Mouse (Mus musculus): Measurements from ENCODE around the gene Grsf1. TPM values are rescaled to one million over a fixed set of nuclear protein-coding genes. Genes with fewer than 3 reads are reported as not detected.

The Grsf1 gene
- total RNA-seq, 2 experiments from 2014 or later: 115 to 129 TPM

DNA sequence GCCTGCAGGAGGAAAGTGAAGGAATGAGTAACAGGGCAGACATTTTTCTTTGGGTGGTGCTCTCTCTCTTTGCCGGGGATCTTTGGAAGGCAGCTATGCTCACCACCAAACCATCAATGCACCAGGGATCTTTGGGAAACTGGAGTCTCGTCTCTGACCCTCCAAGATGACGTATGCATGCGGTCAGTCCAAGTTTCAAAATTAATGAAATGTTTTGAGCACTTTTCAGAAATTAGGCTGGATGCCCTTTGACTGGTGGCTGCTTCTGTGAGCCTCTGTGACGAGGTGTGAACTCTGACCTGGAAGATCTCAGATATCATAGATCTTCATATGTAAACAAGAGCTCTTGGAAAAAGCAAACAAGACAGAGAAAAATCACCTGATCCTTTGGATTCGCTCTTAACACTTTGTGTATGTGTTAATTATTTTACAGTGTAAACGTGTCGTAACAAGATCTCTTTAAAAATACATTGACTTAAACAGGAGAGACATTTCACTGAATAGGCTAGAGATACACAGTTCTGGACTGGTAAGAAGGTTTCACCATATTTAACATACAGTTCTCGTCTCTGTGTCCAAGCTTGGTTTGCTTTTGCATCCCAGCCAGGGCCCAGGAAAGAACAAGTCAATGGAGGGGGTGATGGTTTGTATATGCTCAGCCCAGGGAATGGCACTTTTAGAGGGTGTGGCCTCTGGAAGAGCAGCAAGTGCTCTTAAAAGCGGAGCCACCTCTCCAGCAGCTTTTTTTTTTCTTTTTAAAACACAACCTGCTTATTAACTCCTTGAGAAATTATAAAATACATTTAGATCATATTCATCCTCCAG is 14.9 kb upstream of the Grsf1 start:
- no peak for DNase-seq
- intact Hi-C loops (cut with DNase I): no loop called here

- intact Hi-C loops (cut with DNase I): loop anchor here (2.0 to 10.0 kb wide), 2 partner anchors 75 to 195 kb away; partner anchors contain the start of genes Dck and Slc4a4
Measured at GRCm38 (mm10) chr5:88689279-88689938, 13.4 kb upstream of the Grsf1 start.

DNA sequence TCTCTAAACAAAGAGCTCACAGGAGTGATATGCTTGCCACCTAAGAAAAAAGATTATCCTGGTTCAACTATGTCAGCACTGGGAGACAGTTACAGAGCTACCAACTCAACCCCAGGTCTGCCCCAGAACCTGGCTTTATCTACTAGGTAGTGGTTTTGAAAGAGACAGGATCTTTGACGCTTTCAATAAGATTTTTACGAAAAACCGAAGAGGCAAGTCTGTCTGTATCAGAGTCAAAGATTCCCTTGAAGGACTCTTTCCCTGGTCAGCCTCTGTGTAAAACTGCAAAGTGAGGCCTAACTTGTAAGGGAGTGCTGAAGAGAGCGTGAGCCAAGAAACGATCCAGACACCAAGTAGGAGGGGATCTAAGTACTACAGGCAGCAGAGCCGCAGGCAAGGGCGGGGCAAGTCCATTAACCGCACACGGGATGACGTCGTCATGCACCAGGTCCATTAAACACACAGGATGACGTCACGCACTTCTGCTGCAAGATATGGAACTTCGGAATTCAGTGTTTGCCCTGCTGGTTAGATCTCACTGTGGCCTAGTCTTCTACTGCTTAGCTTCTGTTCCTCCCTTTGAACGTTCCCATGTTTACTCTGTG is 12.7 kb upstream of the Grsf1 start:
- intact Hi-C loops (cut with DNase I): loop anchor here (2.0 to 10.0 kb wide), 2 partner anchors 76 to 196 kb away; partner anchors contain the start of genes Dck and Slc4a4
- no peak for DNase-seq

More at GRCm38 (mm10) chr5:88689279-88689938, 13.4 kb upstream of the Grsf1 start:
- DNase-seq: no peak

DNA sequence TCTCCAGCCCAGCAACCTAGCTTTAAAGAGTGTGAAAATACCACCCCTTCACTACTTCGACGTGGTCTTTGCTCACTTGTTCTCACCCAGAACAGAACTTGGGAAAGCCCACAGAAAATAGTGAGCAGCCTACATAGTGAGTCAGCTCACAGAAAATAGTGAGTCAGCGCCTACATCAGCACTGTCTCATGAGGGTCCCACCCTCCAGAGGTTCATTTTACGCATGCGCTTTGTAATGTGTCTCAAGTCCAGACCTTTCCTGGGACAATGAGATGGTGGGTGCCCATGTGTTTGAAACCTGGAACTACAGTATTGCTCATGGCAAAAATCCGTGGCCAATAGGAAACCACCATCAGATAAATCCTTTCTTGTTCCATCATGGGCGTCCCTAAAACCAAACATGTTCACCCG is 12.0 kb upstream of the Grsf1 start:
- intact Hi-C loops (cut with DNase I): loop anchor here (2.0 to 10.0 kb wide), 2 partner anchors 77 to 197 kb away; partner anchors contain the start of genes Dck and Slc4a4

DNA sequence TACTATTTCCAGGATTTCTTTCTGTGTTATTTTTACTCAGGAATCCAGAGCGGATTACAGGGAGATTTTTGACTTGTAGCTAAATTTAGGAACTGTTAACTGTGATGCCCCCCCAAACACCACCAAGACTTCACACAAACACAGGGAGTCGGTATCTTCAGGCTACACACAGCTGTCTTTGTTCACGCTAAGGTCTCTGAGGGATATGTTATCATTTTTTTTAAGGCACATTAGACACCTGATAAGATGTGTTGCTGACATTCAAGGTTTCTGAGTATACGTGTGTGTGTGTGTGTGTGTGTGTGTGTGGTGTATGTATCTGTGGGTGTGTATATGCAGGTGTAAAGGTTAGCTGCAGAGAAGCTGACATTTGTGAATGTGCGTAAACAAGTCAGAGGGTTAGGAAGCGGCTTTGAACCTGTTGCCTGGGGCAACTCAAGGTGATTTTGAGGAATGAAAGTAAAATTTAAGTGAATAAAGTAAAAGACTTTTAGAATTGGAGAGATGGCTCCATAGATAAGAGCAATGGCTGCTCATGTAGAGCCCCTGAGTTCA is 9.9 kb upstream of the Grsf1 start:
- intact Hi-C loops (cut with DNase I): loop anchor here (10.0 kb wide), 1 partner anchor 199 kb away; the partner anchor contains the start of gene Slc4a4
- no peak for DNase-seq

More for the DNA sequence above, 12.0 kb upstream of the Grsf1 start:
- DNase-seq: no peak

- DNase-seq: no peak
- intact Hi-C loops (cut with DNase I): loop anchor here (10.0 kb wide), 1 partner anchor 199 kb away; the partner anchor contains the start of gene Slc4a4
Measured at GRCm38 (mm10) chr5:88685306-88685705, 9.3 kb upstream of the Grsf1 start.

DNA sequence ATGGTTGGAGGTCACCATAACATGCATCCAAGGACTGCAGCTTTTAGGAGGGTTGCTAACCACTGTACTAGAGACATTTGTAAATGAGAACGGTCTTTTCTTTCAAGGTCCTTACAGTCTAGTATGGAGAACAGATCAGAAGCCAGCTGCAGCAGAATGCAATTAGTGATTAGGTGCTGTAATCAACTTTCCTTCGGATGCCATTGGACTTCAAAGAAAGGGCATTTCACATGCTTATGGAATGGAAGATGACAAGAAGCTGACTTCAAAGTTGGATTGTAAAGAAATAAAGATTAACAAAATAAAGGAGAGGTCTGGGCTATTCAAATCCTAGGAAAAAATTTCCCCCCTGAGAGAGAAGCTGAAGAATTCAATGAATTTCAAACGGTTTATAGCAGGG is 8.3 kb upstream of the Grsf1 start:
- intact Hi-C loops (cut with DNase I): loop anchor here (10.0 kb wide), 1 partner anchor 201 kb away; the partner anchor contains the start of gene Slc4a4
- DNase-seq: no peak

DNA sequence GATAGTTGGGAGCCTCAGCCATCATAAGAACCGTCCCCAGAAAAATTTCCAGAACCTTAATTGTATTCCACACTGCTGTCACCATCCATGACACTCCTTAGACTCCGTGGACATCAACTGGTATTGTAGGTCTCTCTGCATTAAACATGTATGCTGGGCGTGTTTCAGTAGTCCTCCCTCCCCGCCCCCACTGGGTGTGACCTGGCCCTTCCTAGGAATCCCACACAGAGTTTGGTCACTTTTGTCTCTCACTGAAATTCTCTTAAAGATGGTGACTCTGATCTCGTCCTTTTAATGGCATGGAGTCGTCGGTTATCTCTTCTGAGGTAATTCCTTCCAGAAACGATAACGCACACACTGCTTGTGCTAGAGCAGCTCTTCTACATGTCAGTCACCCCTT is 7.7 kb upstream of the Grsf1 start:
- no peak for DNase-seq
- intact Hi-C loops (cut with DNase I): loop anchor here (10.0 kb wide), 1 partner anchor 201 kb away; the partner anchor contains the start of gene Slc4a4

- intact Hi-C loops (cut with DNase I): loop anchor here (10.0 kb wide), 1 partner anchor 204 kb away; the partner anchor contains the start of gene Slc4a4
- DNase-seq: no peak
Measured at GRCm38 (mm10) chr5:88680567-88680966, 4.6 kb upstream of the Grsf1 start.

DNA sequence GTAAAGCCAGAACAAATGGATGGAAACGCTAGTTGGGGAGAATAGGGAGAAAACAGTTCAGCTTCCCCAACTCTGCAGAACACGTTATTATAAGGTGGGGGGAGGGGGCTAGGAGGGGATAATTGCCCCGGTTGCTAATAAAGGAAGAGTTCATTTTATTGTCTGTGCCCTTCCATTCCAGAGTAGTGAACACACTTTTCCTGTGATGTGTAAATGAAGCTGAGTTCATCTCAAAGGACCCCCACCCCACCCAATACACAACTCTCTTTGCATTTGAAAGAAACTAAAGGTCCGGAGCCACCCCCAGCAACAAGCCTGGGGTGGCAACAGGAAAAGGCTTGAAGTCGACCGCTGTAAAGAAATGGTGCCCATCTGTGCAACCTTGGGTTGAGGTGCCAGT is 3.4 kb upstream of the Grsf1 start:
- intact Hi-C loops (cut with DNase I): loop anchor here (5.0 kb wide), 2 partner anchors 43 to 117 kb away; partner anchors contain the start of gene Mob1b
- no peak for DNase-seq

GRCm38 (mm10) chr5:88678929-88679328 is 3.0 kb upstream of the Grsf1 start:
- no peak for DNase-seq
- intact Hi-C loops (cut with DNase I): loop anchor here (5.0 kb wide), 2 partner anchors 43 to 117 kb away; partner anchors contain the start of gene Mob1b

DNA sequence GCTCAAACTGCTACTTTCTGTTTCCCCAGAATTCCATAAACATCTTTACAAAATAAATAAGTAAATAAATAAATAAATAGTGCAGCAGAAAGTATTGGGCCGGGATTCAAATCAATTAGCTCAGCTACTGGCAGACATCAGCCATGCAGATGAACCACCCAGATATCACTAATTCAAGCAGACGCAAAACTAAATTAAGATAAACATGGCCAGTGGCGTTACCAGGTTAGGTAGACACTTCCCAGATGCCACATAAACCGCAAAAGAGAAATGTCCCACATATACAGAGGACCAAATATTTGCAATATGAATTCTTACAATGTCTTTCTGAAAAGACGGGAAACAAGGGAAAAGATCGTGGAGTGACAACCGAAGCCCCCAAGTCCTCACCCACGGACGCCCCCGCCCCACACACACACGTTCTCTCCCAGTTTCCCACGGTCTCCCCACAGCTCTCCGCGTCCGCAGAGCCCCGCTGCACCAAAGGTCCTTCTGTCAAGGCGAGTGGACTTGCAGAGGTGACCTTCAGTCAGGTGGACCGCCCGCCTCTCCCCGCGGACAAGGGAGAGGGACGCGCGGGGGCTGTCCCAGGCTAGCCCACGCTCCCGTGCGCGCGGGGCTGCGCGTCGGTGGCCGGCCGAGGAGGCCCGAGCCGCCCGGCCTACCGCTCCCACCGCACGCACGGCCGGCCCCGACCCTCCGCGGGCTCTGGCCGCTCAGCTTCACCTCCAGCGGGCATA is 1.1 kb downstream of the Grsf1 start:
- intact Hi-C loops (cut with DNase I): loop anchor here (5.0 kb wide), 2 partner anchors 47 to 113 kb away; partner anchors contain the start of gene Mob1b
- DNase-seq: peak in 1 of 2 experiments; percentile 7

DNA sequence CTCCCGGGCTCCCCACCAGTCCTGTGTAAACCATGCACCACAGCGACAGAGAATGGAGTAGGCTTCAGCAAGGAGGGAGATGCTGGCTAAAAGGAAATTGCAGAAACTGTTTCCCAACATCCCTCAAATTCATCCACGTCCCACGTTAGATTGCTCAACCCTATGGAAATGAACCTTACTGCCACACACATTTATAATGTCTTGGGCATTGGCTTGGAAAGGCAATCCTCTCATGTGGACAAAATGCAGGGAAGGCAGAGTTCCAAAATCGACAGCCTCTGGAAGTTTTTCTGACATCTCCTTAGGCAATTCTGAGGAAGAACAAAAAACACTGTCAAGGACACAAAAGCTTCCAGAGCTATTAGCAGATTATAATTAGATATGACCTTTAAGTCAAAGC is 12.1 kb downstream of the Grsf1 start:
- intact Hi-C loops (cut with DNase I): no loop called here
- DNase-seq: no peak

DNA sequence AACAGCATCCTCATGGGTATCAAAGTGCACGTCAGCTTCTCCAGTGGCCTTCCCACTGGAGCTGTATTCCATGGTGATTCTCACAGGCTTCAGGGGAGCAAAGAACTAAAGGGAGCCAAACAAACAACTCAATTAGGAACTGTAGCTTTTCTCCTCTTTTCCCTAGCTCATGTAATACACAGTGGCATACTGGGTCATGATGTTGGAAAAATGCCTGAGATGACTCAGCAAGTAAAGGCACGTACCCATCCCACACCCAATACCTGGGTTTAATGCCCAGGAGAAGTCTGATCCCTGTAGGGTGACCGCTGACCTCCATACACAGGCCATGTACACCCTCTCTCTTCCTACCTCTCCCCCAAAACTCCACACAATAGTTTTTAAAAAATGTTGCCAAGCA is 12.8 kb downstream of the Grsf1 start:
- intact Hi-C loops (cut with DNase I): no loop called here
- DNase-seq: no peak

DNA sequence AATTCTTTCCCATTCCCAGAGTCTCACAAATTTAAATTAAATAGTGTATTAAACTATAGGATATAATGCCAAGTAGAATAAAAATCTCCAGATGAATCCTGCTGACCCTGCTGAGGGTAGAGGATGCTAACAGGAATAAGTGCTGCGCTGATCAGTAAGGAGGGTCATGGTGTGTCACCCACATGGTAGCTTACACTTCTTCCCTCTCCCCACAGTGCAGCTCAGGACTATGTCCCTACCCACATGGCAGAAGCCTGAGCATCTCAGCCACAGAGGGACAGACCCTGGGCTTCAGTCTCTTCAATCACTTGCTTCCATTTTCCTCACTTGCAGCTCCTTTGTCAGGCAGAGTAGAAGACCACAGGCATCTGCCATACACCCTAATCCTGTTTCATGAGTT is 18.1 kb downstream of the Grsf1 start:
- intact Hi-C loops (cut with DNase I): no loop called here

DNA sequence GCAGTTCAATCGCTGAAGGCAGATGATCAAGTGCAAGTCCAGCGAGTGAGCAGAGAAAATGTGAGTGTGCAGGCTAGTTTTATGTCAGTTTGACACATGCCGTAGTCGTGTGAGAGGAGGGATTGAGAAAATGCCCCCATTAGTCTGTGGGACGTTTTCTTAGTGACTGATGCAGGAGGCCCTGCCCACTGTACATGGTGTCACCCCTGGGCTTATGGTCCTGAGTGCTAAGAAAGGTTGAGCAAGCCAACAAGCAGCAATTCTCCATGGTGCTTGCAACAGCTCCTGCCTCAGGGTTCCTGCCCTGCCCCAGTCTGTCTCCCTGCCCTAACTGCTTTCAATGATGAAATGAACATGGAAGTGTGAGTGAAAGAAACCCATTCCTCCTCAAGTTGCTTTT is 23.4 kb downstream of the Grsf1 start:
- intact Hi-C loops (cut with DNase I): no loop called here
- DNase-seq: no peak

More for the DNA sequence above, 18.1 kb downstream of the Grsf1 start:
- no peak for DNase-seq

DNA sequence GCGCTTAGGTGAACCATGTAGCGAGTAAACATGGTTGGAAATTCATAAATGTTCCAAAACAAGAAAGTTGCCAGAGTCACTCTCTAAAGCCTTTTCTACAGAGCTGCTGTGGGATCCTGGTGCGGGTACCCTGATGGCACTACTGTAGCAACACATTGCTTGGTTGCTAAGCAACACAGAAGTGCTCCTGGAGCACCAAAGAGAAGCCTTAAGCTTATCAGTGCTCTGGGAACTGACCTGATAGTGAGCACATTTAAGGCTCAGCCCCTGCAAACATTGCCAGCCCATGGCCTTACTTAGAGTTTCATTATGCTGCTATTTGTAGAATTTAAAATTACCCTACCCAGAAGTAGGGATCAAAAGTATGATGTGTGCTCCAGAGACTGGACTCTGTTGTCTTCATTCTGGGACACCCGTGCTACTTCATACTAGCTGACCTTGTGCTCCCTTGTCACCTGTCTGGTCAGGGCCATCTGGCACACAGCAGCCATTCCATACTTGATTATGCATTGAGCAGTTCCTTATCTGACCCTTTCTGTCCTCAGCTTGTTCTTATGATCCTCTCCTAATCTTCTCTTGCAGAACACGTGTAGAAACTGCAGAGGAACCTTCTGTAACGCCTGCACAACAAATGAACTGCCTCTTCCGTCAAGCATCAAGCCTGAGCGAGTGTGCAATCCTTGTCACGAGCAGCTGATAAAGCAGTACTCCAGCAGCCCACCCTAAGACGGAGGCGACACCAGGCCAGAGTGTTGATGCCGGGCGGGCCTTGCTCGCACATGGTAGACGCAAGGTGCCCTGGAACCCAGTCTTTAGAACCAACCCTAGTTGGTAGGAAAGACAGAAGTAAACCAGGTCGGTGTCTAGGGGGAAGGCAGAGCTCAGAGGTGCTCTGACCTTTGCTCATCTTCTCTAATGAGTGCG is 26.5 kb downstream of the Grsf1 start:
- no peak for DNase-seq
- intact Hi-C loops (cut with DNase I): no loop called here

DNA sequence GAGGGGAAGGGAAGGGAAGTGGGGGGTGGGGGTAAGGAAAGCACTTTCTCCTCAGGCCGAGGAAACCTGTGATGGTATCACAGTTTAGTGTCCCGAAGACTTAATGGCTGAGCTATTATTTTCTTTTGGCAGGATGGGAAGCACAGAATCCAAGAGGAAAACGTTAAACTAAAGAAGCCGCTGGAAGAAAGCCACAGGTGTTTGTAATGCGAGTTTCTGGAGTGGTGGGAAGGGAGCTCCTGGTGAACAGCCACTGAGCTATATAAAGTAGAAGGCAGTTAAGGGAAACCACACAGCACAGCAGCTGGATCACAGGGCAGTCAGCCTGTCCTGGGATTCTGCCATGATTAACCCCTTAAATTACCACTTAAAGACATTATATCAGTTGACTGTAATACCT is 30.6 kb downstream of the Grsf1 start:
- DNase-seq: no peak
- intact Hi-C loops (cut with DNase I): no loop called here
